Mouse (Mus musculus) neural tube, embryonic 15.5 days (tissue): ENCODE results near the gene Ppp1r12a. TPM values are rescaled to one million over a fixed set of nuclear protein-coding genes. Genes with fewer than 3 reads are reported as not detected.
"Not testable (repeated sequence)": the region's sequence is repeated elsewhere in the genome, so short reads cannot be mapped to it uniquely, and the experiment has no call there.

Source experiments
- ATAC-seq: fragments of 200-750 bp; cut with Nextera tagmentation; 2 replicates; pipeline ENCODE4 v1.8.0; 2017; ENCODE audit warnings: mild to moderate bottlenecking, moderate TSS enrichment, moderate library complexity; ENCODE audit not compliant: low FRiP score
- H3K27ac ChIP-seq: fragments of 300-500 bp; sonication (generic); replicated peaks from 2 replicates; pipeline ENCODE4 v1.5.1; 2015; ENCODE audit warnings: mild to moderate bottlenecking, inconsistent platforms
- H3K27me3 ChIP-seq: fragments of 300-500 bp; sonication (generic); replicated peaks from 2 replicates; pipeline ENCODE4 v1.6.1; 2015; ENCODE audit warnings: inconsistent platforms
- H3K36me3 ChIP-seq: fragments of 300-500 bp; sonication (generic); 2 replicates; pipeline ENCODE4 v1.6.1; 2015; ENCODE audit warnings: inconsistent platforms
- H3K4me1 ChIP-seq: fragments of 300-500 bp; sonication (generic); 2 replicates; pipeline ENCODE4 v1.6.1; 2015; ENCODE audit warnings: inconsistent platforms
- H3K4me2 ChIP-seq: fragments of 300-500 bp; sonication (generic); 2 replicates; pipeline ENCODE4 v1.6.1; 2015; ENCODE audit warnings: inconsistent platforms, mild to moderate bottlenecking, moderate library complexity
- H3K4me3 ChIP-seq: fragments of 300-500 bp; sonication (generic); replicated peaks from 2 replicates; pipeline ENCODE4 v1.5.1; 2015; ENCODE audit warnings: mild to moderate bottlenecking, inconsistent platforms
- H3K9ac ChIP-seq: fragments of 300-500 bp; sonication (generic); replicated peaks from 2 replicates; pipeline ENCODE4 v1.6.1; 2015; ENCODE audit warnings: mild to moderate bottlenecking, inconsistent platforms
- H3K9me3 ChIP-seq: fragments of 300-500 bp; sonication (generic); replicated peaks from 2 replicates; pipeline ENCODE4 v1.6.1; 2016; ENCODE audit warnings: inconsistent platforms
- WGBS: fragments of 180-500 bp; shearing (Covaris S2); methylation state at CpG from one replicate; pipeline ENCODE4 v1.1.7; 2015; ENCODE audit warnings: mixed read lengths; 5-methylcytosine and 5-hydroxymethylcytosine counted together
- polyA plus RNA-seq: library from polyadenylated mRNA; unstranded; fragments of >200 nt; fragmentation: Nextera tagmentation; extraction: Ambion mirVana; gene quantifications from 2 replicates; pipeline ENCODE4 v1.2.1, GENCODE M21; 2015

Gene Ppp1r12a
- polyA plus RNA-seq, 1 experiment from 2014 or later, result 63.4 TPM

- H3K36me3 ChIP-seq, result no peaks in the 10 kb centered on the region
- no peaks in the 10 kb centered on the region for H3K9me3 ChIP-seq
- no peak for ATAC-seq
- H3K9ac ChIP-seq, result no peak overlapping the region
- no peak overlapping the region for H3K4me2 ChIP-seq
- H3K4me1 ChIP-seq, result peaks cover 8% of the 10 kb centered on the region; the same call in 1 of the 2 replicates
- 94% methylated on average over 5 of the region's 5 CpGs for WGBS
- no peak overlapping the region for H3K27ac ChIP-seq
- no peaks in the 10 kb centered on the region for H3K27me3 ChIP-seq
- H3K4me3 ChIP-seq, result no peak overlapping the region
These were observed 62.4 kb downstream of the Ppp1r12a start for GRCm38 (mm10) chr10:108224413-108224812.

- H3K9me3 ChIP-seq, result no peaks in the 10 kb centered on the region
These were observed 75.1 kb downstream of the Ppp1r12a start for GRCm38 (mm10) chr10:108237049-108237448.

GRCm38 (mm10) chr10:108239061-108239460 lies 77.1 kb downstream of the Ppp1r12a start:
- ATAC-seq, result no peak

More at GRCm38 (mm10) chr10:108237049-108237448, 75.1 kb downstream of the Ppp1r12a start:
- Histone ChIP-seq H3K4me3 (no peak overlapping the region), H3K9ac (no peak overlapping the region), H3K27me3 (no peaks in the 10 kb centered on the region), H3K36me3 (peaks cover 9% of the 10 kb centered on the region), H3K27ac (no peak overlapping the region), H3K4me2 (no peak overlapping the region), H3K4me1 (0 out of 2 replicates have a peak, but pooled peaks cover 7% of the 10 kb centered on the region)
- 96% methylated on average over 3 of the region's 3 CpGs for whole genome bisulfite sequencing
- no peak for ATAC-seq

GRCm38 (mm10) chr10:108250710-108251109 lies 88.7 kb downstream of the Ppp1r12a start:
- ATAC-seq, result no peak
- Histone ChIP-seq H3K4me2 (no peak overlapping the region), H3K27ac (no peak overlapping the region), H3K9me3 (no peaks in the 10 kb centered on the region), H3K4me1 (no peaks in the 10 kb centered on the region), H3K36me3 (peaks cover 32% of the 10 kb centered on the region), H3K4me3 (no peak overlapping the region), H3K9ac (no peak overlapping the region), H3K27me3 (no peaks in the 10 kb centered on the region)
- WGBS, result 88% methylated on average over 12 of the region's 12 CpGs

More at GRCm38 (mm10) chr10:108239061-108239460, 77.1 kb downstream of the Ppp1r12a start:
- no peak overlapping the region for H3K9ac ChIP-seq
- H3K27ac ChIP-seq, result no peak overlapping the region
- WGBS, result 60% methylated on average over 10 of the region's 10 CpGs
- no peak overlapping the region for H3K4me3 ChIP-seq
- H3K4me1 ChIP-seq, result 0 out of 2 replicates have a peak, but pooled peaks cover 7% of the 10 kb centered on the region
- no peaks in the 10 kb centered on the region for H3K9me3 ChIP-seq
- no peak overlapping the region for H3K4me2 ChIP-seq
- peaks cover 15% of the 10 kb centered on the region for H3K36me3 ChIP-seq
- H3K27me3 ChIP-seq, result no peaks in the 10 kb centered on the region

- peaks cover 37% of the 10 kb centered on the region for H3K36me3 ChIP-seq
- H3K9me3 ChIP-seq, result no peaks in the 10 kb centered on the region
- no peak overlapping the region for H3K9ac ChIP-seq
- H3K4me3 ChIP-seq, result no peak overlapping the region
- 85% methylated on average over 1 of the region's 2 CpGs for WGBS
- H3K4me2 ChIP-seq, result no peak overlapping the region
- ATAC-seq, result no peak
- no peak overlapping the region for H3K27ac ChIP-seq
- no peaks in the 10 kb centered on the region for H3K4me1 ChIP-seq
- no peaks in the 10 kb centered on the region for H3K27me3 ChIP-seq
These were observed 89.2 kb downstream of the Ppp1r12a start for GRCm38 (mm10) chr10:108251181-108251580.

GRCm38 (mm10) chr10:108255812-108256376 lies 93.9 kb downstream of the Ppp1r12a start:
- Histone ChIP-seq H3K27me3 (no peaks in the 10 kb centered on the region), H3K9ac (no peak overlapping the region), H3K27ac (no peak overlapping the region), H3K4me2 (no peak overlapping the region), H3K36me3 (peaks cover 40% of the 10 kb centered on the region), H3K4me1 (no peaks in the 10 kb centered on the region), H3K4me3 (no peak overlapping the region), H3K9me3 (no peaks in the 10 kb centered on the region)
- WGBS, result 88% methylated on average over 7 of the region's 7 CpGs
- ATAC-seq, result no peak

GRCm38 (mm10) chr10:108260931-108261330 lies 98.9 kb downstream of the Ppp1r12a start:
- 90% methylated on average over 10 of the region's 10 CpGs for WGBS
- Histone ChIP-seq H3K4me3 (no peak overlapping the region), H3K4me2 (no peak overlapping the region), H3K9ac (no peak overlapping the region), H3K9me3 (no peaks in the 10 kb centered on the region), H3K27me3 (no peaks in the 10 kb centered on the region), H3K27ac (no peak overlapping the region), H3K36me3 (peaks cover 41% of the 10 kb centered on the region), H3K4me1 (no peaks in the 10 kb centered on the region)
- no peak for ATAC-seq

GRCm38 (mm10) chr10:108264641-108265040 lies 102.6 kb downstream of the Ppp1r12a start:
- Histone ChIP-seq H3K9me3 (no peaks in the 10 kb centered on the region), H3K9ac (no peak overlapping the region), H3K4me2 (no peak overlapping the region), H3K36me3 (peaks cover 35% of the 10 kb centered on the region), H3K27ac (no peak overlapping the region), H3K4me3 (no peak overlapping the region), H3K4me1 (no peaks in the 10 kb centered on the region), H3K27me3 (no peaks in the 10 kb centered on the region)
- 98% methylated on average over 27 of the region's 27 CpGs for WGBS
- ATAC-seq, result no peak

- peaks cover 40% of the 10 kb centered on the region for H3K36me3 ChIP-seq
- no peak overlapping the region for H3K27ac ChIP-seq
- no peak overlapping the region for H3K4me3 ChIP-seq
- 90% methylated on average over 7 of the region's 7 CpGs for WGBS
- ATAC-seq, result no peak
- no peaks in the 10 kb centered on the region for H3K9me3 ChIP-seq
- H3K4me1 ChIP-seq, result no peaks in the 10 kb centered on the region
- no peak overlapping the region for H3K9ac ChIP-seq
- H3K27me3 ChIP-seq, result no peaks in the 10 kb centered on the region
- no peak overlapping the region for H3K4me2 ChIP-seq
These were observed 109.2 kb downstream of the Ppp1r12a start for GRCm38 (mm10) chr10:108271201-108271600.

GRCm38 (mm10) chr10:108276678-108277077 lies 114.7 kb downstream of the Ppp1r12a start:
- ATAC-seq, result no peak
- Histone ChIP-seq H3K27ac (no peak overlapping the region), H3K27me3 (no peaks in the 10 kb centered on the region), H3K36me3 (peaks cover 37% of the 10 kb centered on the region), H3K9ac (no peak overlapping the region), H3K9me3 (no peaks in the 10 kb centered on the region), H3K4me1 (no peaks in the 10 kb centered on the region), H3K4me2 (no peak overlapping the region), H3K4me3 (no peak overlapping the region)
- 73% methylated on average over 6 of the region's 6 CpGs for WGBS

- WGBS, result 92% methylated on average over 7 of the region's 7 CpGs
These were observed 115.2 kb downstream of the Ppp1r12a start for GRCm38 (mm10) chr10:108277198-108277597.

GRCm38 (mm10) chr10:108281099-108281498 lies 119.1 kb downstream of the Ppp1r12a start:
- H3K4me3 ChIP-seq, ATAC-seq, H3K27me3 ChIP-seq, H3K9ac ChIP-seq, H3K9me3 ChIP-seq, H3K4me1 ChIP-seq, H3K27ac ChIP-seq, H3K4me2 ChIP-seq: not testable (repeated sequence)
- peaks cover 22% of the 10 kb centered on the region for H3K36me3 ChIP-seq
- WGBS, result 96% methylated on average over 4 of the region's 5 CpGs

More at GRCm38 (mm10) chr10:108277198-108277597, 115.2 kb downstream of the Ppp1r12a start:
- H3K4me2 ChIP-seq, result no peak overlapping the region
- H3K27me3 ChIP-seq, result no peaks in the 10 kb centered on the region
- H3K27ac ChIP-seq, result no peak overlapping the region
- H3K4me1 ChIP-seq, result no peaks in the 10 kb centered on the region
- peaks cover 34% of the 10 kb centered on the region for H3K36me3 ChIP-seq
- no peaks in the 10 kb centered on the region for H3K9me3 ChIP-seq
- H3K9ac ChIP-seq, result no peak overlapping the region
- ATAC-seq, result no peak
- no peak overlapping the region for H3K4me3 ChIP-seq
